Mouse (Mus musculus): ENCODE data around the gene Theg.

Theg gene

GRCm38 (mm10) chr10:79587061-79587751, at the start of gene Theg:
Gene Theg, minus strand, starts transcription at chr10:79587331.
- no peak for DNase-seq (ENCODE audit: low spot score)

DNA sequence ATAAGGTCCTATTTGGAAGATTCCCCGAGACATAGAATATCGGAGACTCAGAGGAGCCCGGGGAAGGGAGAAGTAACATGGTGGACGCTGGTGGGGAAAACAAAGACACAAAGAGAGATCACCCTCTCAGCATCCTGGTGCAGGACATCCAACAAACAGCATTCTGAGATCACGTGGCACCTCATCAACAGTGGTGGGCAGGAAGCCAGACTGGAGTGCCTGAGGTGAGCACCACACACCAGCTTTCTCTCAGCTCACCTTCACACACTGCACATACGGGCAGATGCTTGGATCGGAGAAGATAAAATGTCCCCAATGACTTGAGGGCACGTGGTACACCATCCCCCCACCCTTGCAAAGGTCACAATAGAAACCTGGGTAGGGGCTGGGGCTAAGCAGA, 49.2 kb upstream of the Theg start:
- DNase-seq (ENCODE audit: low spot score) = no peak

DNA sequence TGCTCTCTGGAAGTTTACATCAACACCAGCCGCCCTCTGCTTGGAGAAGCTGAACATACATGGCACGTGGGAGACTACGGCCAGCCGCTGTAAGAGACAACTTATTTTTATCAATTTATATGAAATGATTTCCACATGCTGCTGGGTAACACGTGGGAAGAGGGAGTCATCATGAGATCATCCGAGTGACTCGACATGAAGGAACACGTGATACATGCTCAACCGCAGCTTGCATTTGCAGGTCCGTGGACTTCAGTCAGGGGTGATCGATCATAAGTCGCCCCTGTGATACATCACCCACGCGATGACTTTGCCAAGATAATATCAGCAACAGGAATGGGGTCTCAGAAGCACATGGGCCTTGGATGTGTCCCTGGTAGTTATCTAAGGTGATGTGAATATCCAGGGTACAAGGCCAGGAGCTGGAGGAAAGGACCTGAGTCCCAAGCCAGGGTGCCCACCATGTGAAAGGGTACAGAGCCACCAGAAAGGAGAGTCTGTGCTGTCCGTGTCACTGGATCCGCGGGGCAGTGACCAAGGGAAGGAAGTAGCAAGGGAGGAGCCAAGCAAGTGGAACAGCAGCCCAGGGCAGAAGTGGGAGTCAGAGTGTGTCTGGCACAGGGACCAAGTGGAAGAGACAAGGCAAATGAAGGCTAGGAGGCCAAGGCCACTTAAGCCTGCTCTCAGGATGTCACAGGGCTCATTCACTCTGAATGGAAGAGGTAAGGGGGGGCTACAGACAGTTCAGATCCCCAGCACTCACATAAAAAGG, 46.1 kb upstream of the Theg start:
- no peak for DNase-seq (ENCODE audit: low spot score)

DNA sequence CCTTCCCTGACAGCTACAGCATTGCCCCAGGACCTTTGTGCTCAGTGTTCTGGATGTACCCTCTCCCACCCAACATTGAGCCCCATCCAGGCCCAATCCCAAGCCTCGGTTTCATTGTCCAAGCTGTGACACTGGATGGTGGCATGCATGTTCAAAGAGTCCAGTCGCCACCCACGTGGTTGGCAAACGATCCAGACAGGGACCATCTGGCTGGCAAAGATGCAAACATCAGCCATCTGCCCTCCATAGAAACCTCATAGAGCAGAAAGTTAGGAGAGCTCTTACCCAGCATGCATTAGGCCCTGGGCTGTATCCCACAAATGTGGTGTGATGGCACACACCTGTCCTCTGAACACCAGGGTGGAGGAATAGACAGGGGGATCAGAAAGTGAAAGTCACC, 44.3 kb upstream of the Theg start:
- no peak for DNase-seq (ENCODE audit: low spot score)

DNA sequence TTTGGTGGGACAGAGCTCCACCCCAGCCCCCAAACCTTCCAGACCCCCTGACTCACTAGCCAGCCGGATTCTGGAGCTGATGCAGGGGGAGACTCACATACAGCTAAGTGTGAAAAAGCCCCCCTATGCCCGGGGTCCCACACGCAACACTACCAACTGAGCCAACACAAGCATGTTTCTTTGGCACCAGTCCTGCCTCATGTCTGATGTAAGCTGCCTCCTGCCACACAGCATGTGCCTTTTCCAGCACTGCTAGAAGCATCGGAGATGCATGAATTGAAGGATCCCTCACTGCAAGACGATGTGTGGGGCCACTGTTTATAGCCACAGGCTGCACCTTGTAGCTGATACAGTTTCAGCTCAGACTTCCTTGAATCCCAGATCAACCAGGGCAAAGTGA, 41.2 kb upstream of the Theg start:
- DNase-seq (ENCODE audit: low spot score) = no peak

- DNase-seq (ENCODE audit: low spot score) = no peak
These were observed 39.0 kb upstream of the Theg start for GRCm38 (mm10) chr10:79626156-79626555.

GRCm38 (mm10) chr10:79625398-79625797, 38.3 kb upstream of the Theg start:
- DNase-seq (ENCODE audit: low spot score) = no peak

DNA sequence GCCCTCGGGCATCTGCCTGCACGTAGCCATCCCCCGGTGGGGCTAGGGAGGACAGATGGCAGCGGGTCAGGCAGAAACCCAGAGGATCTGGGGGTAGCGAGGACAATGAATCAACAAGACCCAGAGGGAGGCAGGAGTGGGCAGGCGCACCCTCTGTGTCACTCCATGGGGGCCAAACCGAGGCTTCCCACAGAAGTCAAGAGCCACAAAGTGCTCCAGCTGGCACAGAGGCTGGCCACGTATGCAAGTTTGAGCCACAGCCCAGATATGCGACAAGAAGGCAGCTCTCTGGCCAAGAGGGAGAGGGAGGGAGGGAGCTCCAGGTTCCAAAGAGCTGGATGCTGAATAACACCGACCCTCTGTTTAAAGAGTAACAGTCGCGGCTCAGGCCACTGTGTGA, 36.8 kb upstream of the Theg start:
- no peak for DNase-seq (ENCODE audit: low spot score)

- DNase-seq (ENCODE audit: low spot score) = no peak
These were observed 29.2 kb upstream of the Theg start for GRCm38 (mm10) chr10:79616376-79616775.

- no peak for DNase-seq (ENCODE audit: low spot score)
These were observed 28.7 kb upstream of the Theg start for GRCm38 (mm10) chr10:79615860-79616259.

DNA sequence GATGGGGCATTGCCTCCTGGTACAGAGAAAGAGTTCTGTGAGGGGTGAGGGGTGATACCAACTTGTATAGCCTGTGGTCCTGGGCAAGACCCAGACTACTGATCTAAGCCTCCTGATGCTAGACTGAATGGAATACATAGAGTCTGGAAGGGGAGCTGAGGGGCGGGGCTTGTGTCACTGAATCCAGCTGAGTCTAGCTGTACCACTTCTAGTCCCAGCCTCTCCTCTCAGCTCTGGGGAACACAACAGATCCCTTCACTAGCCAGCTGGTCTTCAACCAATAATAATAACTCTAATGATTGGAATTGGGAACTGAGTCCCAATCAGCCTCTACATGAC, 27.1 kb upstream of the Theg start:
- DNase-seq (ENCODE audit: low spot score) = no peak

GRCm38 (mm10) chr10:79613578-79614304, 26.6 kb upstream of the Theg start, which contains the start of gene C2cd4c:
Gene C2cd4c, minus strand, starts transcription at chr10:79614025.
- peak; percentile 44 for DNase-seq (ENCODE audit: low spot score)

DNA sequence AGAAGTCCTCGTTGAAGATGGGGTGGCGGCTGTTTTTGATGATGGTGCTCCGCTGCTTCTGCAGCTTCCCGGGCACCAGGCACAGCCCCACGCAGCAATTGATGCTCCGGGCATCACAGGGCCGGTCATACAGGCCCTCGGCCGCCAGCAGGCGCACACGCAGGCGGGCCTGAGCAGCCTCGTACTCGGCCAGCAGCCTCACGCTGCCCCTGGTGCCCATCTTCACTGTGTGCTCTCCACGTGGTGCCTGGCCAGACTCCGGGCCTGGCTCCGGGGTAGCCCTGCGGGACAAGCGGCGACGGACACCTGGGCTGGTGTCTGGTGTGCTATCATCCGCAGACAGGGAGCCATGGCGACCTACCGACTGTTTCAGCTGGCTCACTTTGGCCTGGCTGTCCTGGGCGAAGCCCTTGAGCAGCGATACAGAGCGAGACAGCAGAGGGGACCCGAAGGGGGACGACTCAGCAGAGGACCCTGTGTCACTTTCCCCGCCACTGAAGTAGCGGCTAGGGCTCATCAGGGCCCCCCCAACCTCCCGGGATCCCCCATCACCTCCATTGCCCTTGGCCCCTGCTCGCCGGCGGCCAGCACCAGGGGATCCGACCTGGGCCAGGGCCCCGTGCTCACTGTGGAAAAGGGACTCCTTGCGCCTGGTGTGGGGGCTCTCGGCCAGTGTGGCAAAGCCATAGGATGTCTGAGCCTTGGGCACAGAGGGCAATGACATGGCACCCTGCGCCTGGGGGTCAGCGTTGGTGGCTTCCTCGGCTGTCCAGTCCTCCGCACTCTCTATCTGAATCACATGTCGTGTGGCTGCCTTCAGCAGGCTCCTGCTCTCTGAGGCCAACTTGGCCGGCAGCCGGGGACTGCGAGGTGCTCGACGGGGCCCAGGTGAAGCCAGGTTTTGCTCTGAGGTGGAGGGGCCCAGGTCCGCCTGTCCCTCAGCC, 25.3 kb upstream of the Theg start:
- no peak for DNase-seq (ENCODE audit: low spot score)

DNA sequence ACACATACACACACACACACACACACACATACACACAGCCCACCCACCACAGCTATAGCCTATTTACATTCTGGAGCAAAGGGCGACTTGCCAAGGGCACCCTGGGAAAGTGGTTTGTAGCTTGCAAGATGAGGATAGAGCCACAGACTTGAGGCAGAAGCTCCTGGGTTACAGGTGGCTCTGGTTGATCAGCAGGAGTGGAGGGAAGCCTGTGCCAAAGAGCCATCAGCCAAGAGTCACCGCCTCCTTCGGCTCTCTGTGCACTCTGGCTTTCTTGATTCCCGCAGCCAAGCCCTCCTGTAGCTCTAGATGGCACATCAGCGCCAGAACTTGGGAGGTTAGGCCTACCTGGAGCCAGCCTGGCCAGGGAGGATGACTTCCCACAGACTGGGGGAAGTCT, 24.2 kb upstream of the Theg start:
- no peak for DNase-seq (ENCODE audit: low spot score)

DNA sequence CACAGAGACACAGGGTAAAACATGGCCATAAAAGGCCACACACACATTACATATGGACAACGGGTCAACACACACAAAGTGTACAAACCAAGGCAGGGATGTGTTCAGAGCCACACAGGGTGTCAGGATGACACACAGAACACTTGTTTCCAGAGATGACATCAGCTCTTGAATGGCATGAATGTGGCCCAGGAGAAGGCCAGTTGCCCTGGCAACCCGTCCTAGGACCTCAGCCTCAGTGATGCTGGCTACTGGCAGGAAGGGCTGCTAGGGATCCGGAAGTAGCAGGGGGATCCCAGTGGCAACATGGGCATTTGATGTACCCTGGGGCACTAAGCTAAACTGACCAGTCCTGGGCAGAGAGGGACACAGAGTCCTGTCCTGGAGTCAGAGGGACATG, 22.1 kb upstream of the Theg start:
- no peak for DNase-seq (ENCODE audit: low spot score)

DNA sequence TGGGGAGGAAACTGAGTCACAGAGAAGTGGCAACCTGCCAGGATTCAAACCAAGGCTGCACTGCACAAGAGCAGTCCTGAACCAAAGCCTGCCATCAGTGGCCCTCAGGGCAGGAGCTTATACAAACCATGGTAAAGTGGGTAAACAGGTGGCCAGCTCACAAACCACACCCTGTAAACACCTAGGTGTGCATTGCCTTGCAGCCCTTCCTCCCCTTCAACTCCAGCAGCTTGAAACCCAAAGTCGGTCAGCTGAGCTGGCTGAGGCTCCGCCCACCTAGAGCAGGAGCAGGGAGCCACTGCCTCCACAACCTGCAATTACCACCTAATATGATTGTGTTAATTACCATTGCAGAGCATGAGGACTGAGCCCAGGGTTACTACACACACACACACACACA, 20.8 kb upstream of the Theg start:
- no peak for DNase-seq (ENCODE audit: low spot score)

GRCm38 (mm10) chr10:79606537-79606936, 19.4 kb upstream of the Theg start:
- no peak for DNase-seq (ENCODE audit: low spot score)

DNA sequence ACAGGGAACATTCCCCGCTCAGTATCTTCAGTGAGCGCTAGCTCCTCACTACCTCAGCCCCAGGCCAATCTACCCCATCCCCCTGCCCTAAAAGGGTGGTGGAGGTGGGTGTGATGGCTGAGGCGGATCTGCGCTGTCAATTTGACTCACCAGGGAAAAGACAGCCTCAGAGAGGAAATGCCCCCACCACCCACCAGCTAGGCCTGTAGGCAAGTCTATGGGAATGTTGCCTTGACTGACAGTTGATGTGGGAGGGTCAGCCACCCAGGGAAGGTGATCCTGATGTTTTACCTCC, 10.8 kb upstream of the Theg start:
- no peak for DNase-seq (ENCODE audit: low spot score)

DNA sequence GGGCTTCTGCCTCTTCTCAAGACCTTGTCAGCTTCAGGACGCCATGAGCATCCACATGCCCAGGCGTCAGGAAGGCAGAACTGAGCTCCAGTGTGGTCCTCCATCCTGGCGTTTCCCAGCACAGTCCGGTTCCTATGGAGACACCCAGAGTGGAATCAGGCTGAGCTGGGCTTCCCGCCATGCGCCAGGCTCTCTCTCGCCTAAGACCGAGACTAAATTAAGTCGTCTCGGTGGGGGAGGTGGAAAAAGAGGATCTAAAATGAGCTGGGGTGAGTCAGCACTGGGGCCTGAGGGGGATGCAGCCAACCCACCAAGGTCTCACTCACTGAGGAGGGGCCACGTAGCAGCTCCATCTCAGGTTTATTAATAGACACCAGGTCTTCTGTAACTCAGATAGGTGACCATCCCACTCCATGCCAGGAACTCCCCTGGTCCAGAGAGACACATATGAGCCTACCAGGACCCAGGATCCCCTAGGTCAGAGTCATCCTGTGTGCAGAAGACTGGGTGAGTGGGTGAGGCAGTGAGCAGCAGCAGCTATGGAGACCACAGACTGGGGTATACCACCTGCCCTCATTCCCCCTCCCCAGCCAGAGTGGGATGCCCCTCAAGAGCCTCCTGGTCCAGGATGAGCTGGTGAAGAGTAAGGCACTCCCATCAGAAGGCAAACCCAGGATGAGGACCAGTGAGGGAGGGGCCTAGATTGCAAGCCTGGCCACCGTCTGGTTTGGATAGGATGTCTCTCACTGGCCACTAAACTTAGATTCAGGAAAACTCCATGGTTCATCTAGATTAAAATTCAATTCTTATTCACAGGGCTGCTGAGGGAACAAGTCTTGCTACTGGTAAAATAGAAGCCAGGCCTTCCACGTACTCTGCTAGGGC, 10.2 kb upstream of the Theg start:
- DNase-seq (ENCODE audit: low spot score) = no peak

- no peak for DNase-seq (ENCODE audit: low spot score)
These were observed 8.4 kb upstream of the Theg start for GRCm38 (mm10) chr10:79595590-79595929.

DNA sequence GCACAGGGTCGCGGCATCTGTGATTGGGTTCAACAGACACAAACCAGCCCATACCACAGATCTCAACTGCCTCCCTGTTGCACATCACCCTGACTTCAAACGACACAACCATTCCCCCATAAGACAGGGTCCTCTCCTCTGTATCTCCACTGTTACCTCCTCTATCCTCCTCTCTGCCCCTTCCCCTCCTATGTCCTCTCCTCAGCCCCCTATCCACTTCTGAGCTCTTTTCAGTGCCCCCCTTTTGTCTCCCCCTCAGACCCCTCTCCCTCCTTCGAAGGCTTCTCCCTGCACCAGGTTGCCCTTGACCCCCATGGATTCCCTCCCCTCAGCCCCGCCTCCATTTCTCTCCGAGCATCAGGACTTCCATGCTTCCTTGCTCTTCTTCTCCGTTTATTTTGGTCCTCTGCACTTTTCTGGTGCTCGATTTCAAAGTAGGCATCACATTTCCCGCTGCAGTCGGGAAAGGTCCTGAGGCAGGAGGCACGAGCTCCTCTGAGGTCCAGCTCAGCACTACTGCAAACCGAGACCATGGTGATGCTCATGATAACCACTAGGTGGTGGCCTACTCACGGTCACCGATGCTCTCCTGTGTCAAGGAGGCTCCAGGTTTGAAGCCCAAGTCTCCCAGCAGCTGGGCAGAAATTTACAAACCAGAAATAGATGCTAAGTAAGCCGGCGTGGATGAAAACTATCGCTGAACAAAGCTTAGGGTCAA, 7.9 kb upstream of the Theg start:
- peak; percentile 37 for DNase-seq (ENCODE audit: low spot score)
